Mouse (Mus musculus) cerebellum, adult 2 months (tissue): ENCODE measurements at regions not wholly inside any gene's neighbourhood (a gene's known extent, or its start where the extent isn't known, plus 50 kb on each side); places are given as distances from the start of the nearest gene placed in this dataset.

Experiments used
- DNase-seq, 2 experiments: peaks; one replicate each; pipeline ENCODE4 v3.0.0; 2021
- H3K27ac ChIP-seq: fragments of 200-500 bp; 2 replicates; pipeline ENCODE4 v1.5.1; 2012; ENCODE audit warnings: low read length, control low read depth, inconsistent platforms; ENCODE audit not compliant: insufficient read depth
- H3K27me3 ChIP-seq: fragments of 200-500 bp; 2 replicates; pipeline ENCODE4 v1.6.1; 2012; ENCODE audit warnings: inconsistent platforms, mild to moderate bottlenecking, low read length, moderate library complexity; ENCODE audit not compliant: control insufficient read depth, insufficient read depth
- H3K4me1 ChIP-seq: fragments of 200-500 bp; 2 replicates; pipeline ENCODE4 v1.6.1; 2011; ENCODE audit warnings: low read length; ENCODE audit not compliant: control insufficient read depth, insufficient read depth
- H3K4me3 ChIP-seq: fragments of 200-500 bp; replicated peaks from 2 replicates; pipeline ENCODE3; 2011; ENCODE audit warnings: mild to moderate bottlenecking, low read depth, low read length, control low read depth; ENCODE audit not compliant: insufficient read depth
- CTCF ChIP-seq: fragments of 200-500 bp; IDR thresholded peaks from 2 replicates; pipeline ENCODE4 v1.5.1; 2011; ENCODE audit warnings: low read depth, mild to moderate bottlenecking, control low read depth, low read length, moderate library complexity, borderline replicate concordance; ENCODE audit not compliant: insufficient read depth
- POLR2A ChIP-seq: fragments of 200-500 bp; IDR thresholded peaks from 2 replicates; pipeline ENCODE4 v1.6.1; 2011; ENCODE audit warnings: low read length, control low read depth, borderline replicate concordance; ENCODE audit not compliant: insufficient read depth
- WGBS: fragments of 180-500 bp; shearing (Covaris S2); methylation state at CpG from one replicate; pipeline ENCODE4 v1.1.7; 2018; 5-methylcytosine and 5-hydroxymethylcytosine counted together

DNA sequence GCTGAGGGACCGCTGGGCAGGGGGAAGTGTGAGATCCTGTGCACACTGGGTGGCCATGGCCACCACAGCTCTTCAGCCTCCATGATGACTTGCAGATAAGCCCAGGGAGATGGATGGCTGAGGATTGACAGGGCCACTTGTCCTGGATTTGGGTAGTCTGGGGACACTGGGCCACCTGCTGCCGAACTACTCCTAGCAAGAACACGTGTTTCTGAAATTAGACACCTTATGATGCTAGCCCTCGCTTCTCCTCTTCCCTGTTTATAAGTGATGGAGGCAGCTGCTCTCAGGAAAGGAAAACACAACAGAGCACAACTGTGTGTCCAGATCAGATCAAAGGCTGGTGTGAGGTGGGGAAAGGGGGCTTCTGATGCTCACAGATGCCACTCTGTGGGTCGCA lies 64.9 kb upstream of the Tpm1 start:
- H3K27ac ChIP-seq, result no peak overlapping the region
- 74% methylated on average over 5 of the region's 5 CpGs for WGBS
- TF ChIP-seq CTCF (no peak), POLR2A (no peak)
- no peaks in the 10 kb centered on the region for H3K4me1 ChIP-seq
- H3K4me3 ChIP-seq, result no peak overlapping the region
- H3K27me3 ChIP-seq, result no peaks in the 10 kb centered on the region
- DNase-seq, result no peak

GRCm38 (mm10) chr9:67111836-67112584 lies 62.8 kb upstream of the Tpm1 start:
- Histone ChIP-seq H3K4me1 (no peaks in the 10 kb centered on the region), H3K27ac (no peak overlapping the region), H3K4me3 (no peak overlapping the region), H3K27me3 (no peaks in the 10 kb centered on the region)
- 86% methylated on average over 4 of the region's 4 CpGs for WGBS
- no peak for TF ChIP-seq CTCF
- no peak for TF ChIP-seq POLR2A
- no peak for DNase-seq

GRCm38 (mm10) chr9:67107938-67108337 lies 58.7 kb upstream of the Tpm1 start:
- no peak overlapping the region for H3K27ac ChIP-seq
- H3K4me3 ChIP-seq, result no peak overlapping the region
- 78% methylated on average over 3 of the region's 3 CpGs for WGBS
- DNase-seq, result no peak
- peaks cover 4% of the 10 kb centered on the region; the same call in 1 of the 2 replicates for H3K4me1 ChIP-seq
- H3K27me3 ChIP-seq, result no peaks in the 10 kb centered on the region
- no peak for TF ChIP-seq CTCF
- TF ChIP-seq POLR2A, result no peak

GRCm38 (mm10) chr9:67105867-67106266 lies 56.7 kb upstream of the Tpm1 start:
- Histone ChIP-seq H3K4me1 (peaks cover 4% of the 10 kb centered on the region; the same call in 1 of the 2 replicates), H3K4me3 (no peak overlapping the region), H3K27me3 (no peaks in the 10 kb centered on the region), H3K27ac (no peak overlapping the region)
- TF ChIP-seq POLR2A, result no peak
- TF ChIP-seq CTCF, result no peak
- WGBS, result 13% methylated on average over 9 of the region's 9 CpGs
- peak in 1 of 2 experiments; percentile 3 for DNase-seq

- TF ChIP-seq CTCF (no peak), POLR2A (no peak)
- no peak overlapping the region for H3K4me3 ChIP-seq
- 90% methylated on average over 2 of the region's 2 CpGs for WGBS
- H3K27ac ChIP-seq, result no peak overlapping the region
- no peak for DNase-seq
- peaks cover 4% of the 10 kb centered on the region; the same call in 1 of the 2 replicates for H3K4me1 ChIP-seq
- no peaks in the 10 kb centered on the region for H3K27me3 ChIP-seq
Measured at GRCm38 (mm10) chr9:67105216-67105615, 56.0 kb upstream of the Tpm1 start.

GRCm38 (mm10) chr9:67104616-67105015 lies 55.4 kb upstream of the Tpm1 start:
- 76% methylated on average over 4 of the region's 4 CpGs for WGBS
- TF ChIP-seq POLR2A, result no peak
- TF ChIP-seq CTCF, result no peak
- Histone ChIP-seq H3K4me3 (no peak overlapping the region), H3K27me3 (no peaks in the 10 kb centered on the region), H3K27ac (no peak overlapping the region), H3K4me1 (peaks cover 4% of the 10 kb centered on the region; the same call in 1 of the 2 replicates)
- DNase-seq, result no peak

GRCm38 (mm10) chr9:67102578-67102977 lies 53.4 kb upstream of the Tpm1 start:
- no peaks in the 10 kb centered on the region for H3K27me3 ChIP-seq
- H3K4me1 ChIP-seq, result peaks cover 4% of the 10 kb centered on the region; the same call in 1 of the 2 replicates
- no peak overlapping the region for H3K27ac ChIP-seq
- no peak for TF ChIP-seq POLR2A
- no peak for TF ChIP-seq CTCF
- WGBS, result 44% methylated on average over 6 of the region's 6 CpGs
- no peak overlapping the region for H3K4me3 ChIP-seq
- DNase-seq, result peak in 1 of 2 experiments; percentile 13

- Histone ChIP-seq H3K4me1 (no peaks in the 10 kb centered on the region), H3K27ac (no peak overlapping the region), H3K27me3 (no peaks in the 10 kb centered on the region), H3K4me3 (no peak overlapping the region)
- DNase-seq, result no peak
- WGBS, result 70% methylated on average over 6 of the region's 6 CpGs
- no peak for TF ChIP-seq CTCF
- no peak for TF ChIP-seq POLR2A
Measured at GRCm38 (mm10) chr9:67099471-67099870, 50.3 kb upstream of the Tpm1 start.
